Mouse (Mus musculus) testis, postnatal 14 days (tissue): ENCODE results near the gene Slc24a3.

Source experiments
- DNase-seq: peaks from one replicate; pipeline ENCODE4 v3.0.0; 2021; ENCODE audit warnings: low spot score

Gene Slc24a3

GRCm38 (mm10) chr2:145546071-145546470, 378.5 kb downstream of the Slc24a3 start:
- DNase-seq, result no peak

DNA sequence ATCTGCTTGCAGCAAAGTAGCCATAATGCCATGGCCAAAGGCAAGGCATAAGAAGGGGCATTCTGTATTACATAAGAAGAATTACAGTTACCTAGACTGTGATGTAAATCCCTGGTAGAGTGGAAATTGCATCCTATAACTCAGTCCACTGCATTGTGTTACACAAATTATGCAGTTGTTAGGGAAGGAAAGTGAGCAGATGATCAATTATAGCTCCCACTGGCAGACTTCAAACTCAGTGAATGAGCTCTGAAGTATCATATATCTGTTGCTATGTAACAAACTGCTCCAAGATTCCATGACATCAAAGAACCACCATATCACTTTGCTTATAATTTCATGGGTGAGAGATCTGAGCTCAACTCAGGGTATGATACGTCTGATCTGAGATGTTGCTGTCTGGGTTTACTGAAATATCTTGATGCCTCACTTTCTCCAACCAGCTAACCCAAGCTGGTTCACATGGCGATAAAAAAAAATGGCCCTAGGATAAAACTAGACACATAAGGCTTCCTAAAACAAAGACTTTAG, 387.2 kb downstream of the Slc24a3 start:
- no peak for DNase-seq

DNA sequence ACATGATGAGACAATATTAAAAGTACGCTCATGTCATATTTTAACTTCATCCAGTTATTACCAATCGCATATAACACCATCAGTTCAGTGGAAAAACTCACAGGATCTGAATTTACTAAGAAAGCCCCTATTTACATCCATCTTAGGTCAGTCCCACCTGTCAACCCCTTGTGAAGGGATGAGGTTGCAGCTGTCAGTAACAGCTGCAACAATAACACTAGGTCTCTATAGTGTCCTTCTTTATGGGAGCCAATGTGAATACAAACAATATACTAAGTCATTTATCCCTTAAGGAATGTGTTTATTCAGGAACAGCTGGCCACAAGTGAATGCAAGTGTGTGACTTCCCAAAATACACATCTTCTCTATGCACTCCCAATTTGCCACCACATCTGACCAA, 388.2 kb downstream of the Slc24a3 start:
- DNase-seq, result no peak

- no peak for DNase-seq
These were observed 389.9 kb downstream of the Slc24a3 start for GRCm38 (mm10) chr2:145557361-145557931.

GRCm38 (mm10) chr2:145562493-145562892, 394.9 kb downstream of the Slc24a3 start:
- DNase-seq, result no peak

DNA sequence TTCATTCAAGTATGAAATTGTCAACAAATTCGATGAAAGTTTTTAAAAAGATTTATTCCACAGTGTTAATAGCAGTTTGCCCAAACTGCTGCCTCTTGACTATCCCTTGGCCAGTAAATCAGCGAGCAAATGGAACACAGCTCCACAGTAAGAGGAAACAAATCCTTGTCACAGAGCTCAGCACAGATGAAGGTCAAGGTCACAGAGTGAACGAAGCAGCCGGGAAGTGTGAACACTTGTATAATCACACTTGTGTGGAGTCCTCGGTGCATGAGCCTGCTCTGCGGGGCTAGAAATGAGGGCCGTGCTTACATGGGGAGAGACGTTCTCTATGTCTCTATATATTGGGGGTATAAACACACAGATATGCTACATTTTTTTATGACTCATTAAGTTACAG, 397.0 kb downstream of the Slc24a3 start:
- DNase-seq, result no peak

- DNase-seq, result no peak
These were observed 399.4 kb downstream of the Slc24a3 start for GRCm38 (mm10) chr2:145566904-145567303.

- no peak for DNase-seq
These were observed 404.4 kb downstream of the Slc24a3 start for GRCm38 (mm10) chr2:145571943-145572342.

DNA sequence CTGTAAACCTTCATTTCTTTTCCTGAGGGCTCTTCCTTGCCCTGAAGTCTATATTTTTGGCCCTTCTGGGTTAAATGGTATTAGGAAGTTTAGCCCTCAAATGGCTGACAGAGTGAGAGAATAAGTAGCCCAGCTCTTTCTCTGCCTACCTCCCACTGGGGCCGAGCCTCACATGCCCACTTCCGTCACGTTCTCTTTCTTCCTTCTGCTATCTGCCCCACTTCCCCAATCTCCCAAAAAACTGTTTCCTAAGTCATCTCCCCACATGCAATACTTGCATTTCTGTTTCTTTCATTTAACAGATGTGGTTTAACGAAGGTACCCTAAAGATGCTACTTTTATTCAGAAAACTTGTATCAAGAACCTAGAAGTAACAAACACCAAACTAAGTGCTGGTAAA, 406.6 kb downstream of the Slc24a3 start:
- no peak for DNase-seq

- no peak for DNase-seq
These were observed 415.5 kb downstream of the Slc24a3 start for GRCm38 (mm10) chr2:145583103-145583502.

GRCm38 (mm10) chr2:145585437-145585836, 417.9 kb downstream of the Slc24a3 start:
- DNase-seq, result no peak

- DNase-seq, result no peak
These were observed 420.6 kb downstream of the Slc24a3 start for GRCm38 (mm10) chr2:145588009-145588737.

GRCm38 (mm10) chr2:145591881-145592280, 424.3 kb downstream of the Slc24a3 start:
- no peak for DNase-seq

- no peak for DNase-seq
These were observed 426.2 kb downstream of the Slc24a3 start for GRCm38 (mm10) chr2:145593649-145594347.

DNA sequence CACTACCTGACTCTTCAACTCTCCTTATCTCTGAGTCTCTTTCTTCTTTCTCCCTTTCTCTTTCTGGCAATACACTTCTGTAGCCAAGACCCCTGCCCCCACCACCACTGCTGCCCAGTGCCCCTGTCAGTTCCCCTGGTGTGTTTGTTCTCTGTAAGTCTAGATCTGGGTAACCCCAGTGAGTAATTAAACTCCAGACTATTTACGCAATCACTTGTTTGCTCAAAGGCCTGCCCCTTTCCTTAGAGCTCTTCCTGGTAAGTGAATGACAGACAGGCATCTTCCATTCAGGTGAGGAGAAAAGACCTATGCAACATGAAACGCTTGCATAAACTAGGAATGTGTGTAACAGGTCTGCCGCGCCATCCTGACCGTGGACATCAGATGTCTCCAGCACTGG, 430.3 kb downstream of the Slc24a3 start:
- DNase-seq, result no peak

DNA sequence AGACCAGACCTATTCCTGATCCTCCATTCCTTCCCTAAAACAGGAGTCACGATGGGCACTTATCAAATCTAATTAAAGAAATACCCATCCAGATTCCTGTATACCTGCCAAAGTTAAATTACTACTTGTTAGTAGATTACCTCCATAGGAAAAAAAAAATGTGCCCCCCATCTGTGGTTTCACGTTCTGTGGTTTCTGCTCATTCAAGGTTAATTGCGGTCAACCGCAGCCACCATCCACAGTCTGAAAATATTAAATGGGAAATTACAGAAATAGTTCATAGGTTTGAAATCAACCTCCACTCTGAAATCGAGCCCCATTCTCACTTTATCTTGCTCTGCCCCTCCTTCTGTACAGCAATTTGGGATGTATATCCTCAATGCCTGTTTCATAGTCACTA, 440.3 kb downstream of the Slc24a3 start:
- DNase-seq, result no peak

GRCm38 (mm10) chr2:145610796-145611705, 443.5 kb downstream of the Slc24a3 start:
- peak; percentile 16 for DNase-seq

DNA sequence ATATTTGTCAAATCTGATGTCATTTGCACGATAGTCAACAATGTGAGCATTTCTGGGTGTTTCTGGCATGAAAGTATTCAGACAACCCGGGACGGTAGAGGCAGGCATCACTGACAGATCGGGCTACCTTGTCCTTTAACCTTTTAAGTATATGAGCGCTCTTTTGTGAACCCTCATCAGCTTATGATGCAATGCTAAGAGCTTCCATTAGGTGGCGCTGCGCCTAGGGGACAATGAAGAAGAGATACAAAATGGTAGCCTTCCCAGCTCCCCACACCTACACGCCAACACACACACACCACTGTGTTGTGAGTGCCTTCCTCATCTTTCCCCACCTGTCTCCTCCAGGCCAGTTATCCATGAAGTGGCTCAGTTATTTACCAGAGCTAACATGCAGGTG, 445.4 kb downstream of the Slc24a3 start:
- peak; percentile 18 for DNase-seq

DNA sequence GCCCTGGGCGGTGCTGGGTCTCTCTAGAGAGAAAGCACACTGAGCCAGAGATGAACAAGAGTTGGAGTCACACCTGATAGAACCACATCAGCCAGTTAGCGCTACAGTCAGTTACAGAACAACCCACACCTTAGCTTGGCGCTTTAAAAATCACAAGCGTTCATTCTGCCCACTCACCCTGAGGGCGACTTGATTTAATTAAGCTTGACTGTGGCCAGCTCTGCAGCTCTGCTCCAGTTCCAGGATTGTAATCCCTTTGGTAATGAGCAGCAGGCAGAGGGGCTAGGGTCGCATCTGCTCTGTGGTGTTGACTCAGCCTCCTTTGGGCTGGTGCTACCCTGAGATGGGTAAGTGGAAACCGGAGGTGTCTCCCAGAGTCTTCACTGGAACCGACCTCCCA, 446.2 kb downstream of the Slc24a3 start:
- no peak for DNase-seq

GRCm38 (mm10) chr2:145619688-145620087, 452.1 kb downstream of the Slc24a3 start:
- no peak for DNase-seq

DNA sequence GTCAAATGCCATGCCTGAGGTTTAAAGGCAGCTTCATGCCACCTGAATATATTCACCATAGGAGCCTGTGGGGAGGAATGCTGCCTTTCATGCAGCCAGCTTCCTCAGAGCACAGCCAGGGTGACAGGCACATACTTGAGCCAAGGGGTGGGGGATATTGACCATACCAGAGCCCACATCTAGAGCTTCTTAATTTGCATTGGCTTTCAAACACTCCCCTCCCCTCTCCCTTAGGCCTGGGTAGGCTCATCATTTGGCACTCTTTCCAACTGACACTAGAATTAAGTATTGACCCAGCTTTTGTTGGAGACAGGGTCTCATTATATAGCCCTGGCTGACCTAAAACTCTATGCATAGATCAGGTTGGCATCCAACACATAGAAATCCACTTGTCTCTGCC, 453.2 kb downstream of the Slc24a3 start:
- no peak for DNase-seq

GRCm38 (mm10) chr2:145621119-145621518, 453.6 kb downstream of the Slc24a3 start:
- no peak for DNase-seq
